Mouse (Mus musculus) olfactory bulb, adult 2 months (tissue): ENCODE measurements at regions not wholly inside any gene's neighbourhood (a gene's known extent, or its start where the extent isn't known, plus 50 kb on each side); places are given as distances from the start of the nearest gene placed in this dataset.
"Not testable (repeated sequence)": the region's sequence is repeated elsewhere in the genome, so short reads cannot be mapped to it uniquely, and the experiment has no call there.

ENCODE experiments used
- CTCF ChIP-seq: fragments of 200-500 bp; IDR thresholded peaks from 2 replicates; pipeline ENCODE4 v1.5.1; 2012; ENCODE audit warnings: low read depth, mild to moderate bottlenecking, low read length, moderate library complexity; ENCODE audit not compliant: insufficient read depth
- POLR2A ChIP-seq: fragments of 200-500 bp; IDR thresholded peaks from 2 replicates; pipeline ENCODE4 v1.6.1; 2012; ENCODE audit warnings: mild to moderate bottlenecking, low read depth, low read length, moderate library complexity; ENCODE audit not compliant: insufficient read depth

DNA sequence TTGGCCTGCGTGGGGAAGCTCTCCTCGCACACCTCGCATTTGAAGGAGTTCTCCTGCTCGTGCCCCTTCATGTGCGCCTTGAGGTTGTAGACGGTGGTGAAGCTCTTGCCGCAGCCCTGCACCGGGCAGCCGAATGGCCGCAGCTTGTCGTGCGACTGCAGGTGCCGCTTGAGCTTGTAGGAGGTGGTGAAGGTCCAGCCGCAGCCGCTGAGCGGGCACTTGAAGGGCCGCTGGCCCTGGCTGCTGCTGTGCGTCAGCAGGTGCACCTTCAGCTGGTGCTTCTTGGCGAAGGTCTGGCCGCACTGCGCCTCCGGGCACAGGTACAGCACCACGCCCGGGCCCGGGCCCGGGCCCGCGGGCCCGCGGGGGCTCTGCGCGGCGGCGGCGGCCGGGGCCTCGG lies 72.5 kb downstream of the Zxdb start:
- not testable (repeated sequence) for TF ChIP-seq CTCF, POLR2A
